Mouse (Mus musculus) mature B cell (primary cell): Measurements from ENCODE around the gene Krtap5-3.
"Not testable (repeated sequence)": the region's sequence is repeated elsewhere in the genome, so short reads cannot be mapped to it uniquely, and the experiment has no call there.

ENCODE experiments used
- in situ Hi-C: fragments of 300-500 bp; cut with MboI; formaldehyde crosslinking; loops from 2 replicates; pipeline ENCODE4 v1.14.3; 2019

Gene Krtap5-3

DNA sequence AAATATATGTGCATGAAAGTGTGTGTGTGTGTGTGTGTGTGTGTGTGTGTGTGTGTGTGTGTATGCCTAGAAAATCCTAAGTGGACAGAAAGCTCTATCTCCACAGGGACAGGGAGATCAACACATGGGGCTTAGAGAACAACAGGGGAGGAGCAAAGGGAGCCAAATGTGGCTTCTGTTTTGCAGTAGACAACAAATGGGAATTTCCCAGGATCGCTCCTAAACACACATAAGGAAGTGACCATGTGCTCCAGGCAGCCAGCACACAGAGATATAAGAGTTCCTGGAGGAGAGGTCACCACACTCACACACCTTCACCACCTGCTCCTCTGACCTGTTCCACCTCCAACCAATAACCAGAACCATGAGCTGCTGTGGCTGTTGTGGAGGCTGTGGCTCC, at the start of gene Krtap5-3:
Krtap5-3 (plus strand) TSS at position 301 of the 400 bp plus-strand sequence.
- in situ Hi-C loops: no loop called here

DNA sequence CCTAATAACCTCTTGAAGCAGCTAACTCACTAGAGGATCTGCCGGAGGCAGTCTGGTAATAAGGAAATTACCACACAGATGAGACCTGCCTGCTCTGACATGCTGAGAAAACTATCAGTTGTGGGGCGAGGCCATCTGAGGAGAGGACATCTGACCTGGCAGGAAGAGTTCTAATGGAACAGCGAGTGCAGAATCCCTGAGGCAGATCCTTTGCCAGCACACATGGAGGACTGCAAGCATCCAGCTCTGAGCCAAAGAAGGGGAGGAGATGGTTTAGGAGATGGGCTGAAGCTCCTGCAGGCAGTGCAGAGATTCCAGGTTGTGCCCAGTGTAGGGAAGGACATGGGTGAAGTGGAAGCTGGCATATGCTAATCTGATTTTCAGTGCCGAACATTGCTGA, 49.0 kb upstream of the Krtap5-3 start:
- in situ Hi-C loops: no loop called here

DNA sequence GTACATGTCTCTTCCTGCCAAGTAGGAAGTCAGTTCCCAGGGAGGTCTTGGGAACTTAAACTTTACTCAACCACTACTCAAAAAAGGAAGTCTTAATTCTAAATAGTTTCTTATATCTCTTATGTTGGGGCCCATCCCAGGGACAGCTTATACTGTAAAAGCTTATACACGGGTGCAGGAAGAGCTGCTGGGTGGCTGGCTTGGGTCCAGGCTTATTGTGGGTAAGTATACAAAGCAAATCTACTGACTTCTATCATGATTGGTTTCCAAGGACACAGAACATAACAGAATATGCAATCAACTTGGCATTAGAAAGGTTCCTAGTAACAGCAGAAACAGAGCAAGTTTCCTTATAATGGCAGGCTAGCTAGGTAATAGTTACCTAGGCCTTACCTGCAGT, 45.9 kb upstream of the Krtap5-3 start:
- in situ Hi-C loops: no loop called here

DNA sequence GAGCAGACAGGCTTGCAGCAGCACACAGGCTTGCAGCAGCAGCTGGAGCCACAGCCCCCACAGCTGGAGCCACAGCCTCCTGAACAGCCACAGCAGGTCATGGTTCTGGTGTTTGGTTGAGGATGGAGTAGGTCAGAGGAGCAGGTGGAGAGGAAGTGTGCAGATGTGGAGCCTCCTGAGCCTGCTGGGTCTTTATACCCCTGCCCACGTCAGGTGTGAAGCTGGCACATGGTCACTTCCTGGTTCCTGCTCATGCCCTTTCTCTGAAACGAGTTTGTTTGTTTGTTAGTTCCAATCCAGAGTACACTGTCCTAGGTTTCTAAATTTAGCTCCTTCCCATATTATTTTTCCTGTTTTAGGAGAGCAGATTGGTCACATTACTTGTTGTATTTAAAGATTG, 44.2 kb upstream of the Krtap5-3 start, which contains the start of gene Gm29735:
Gm29735 (minus strand) TSS at position 101 of the 400 bp plus-strand sequence.
- in situ Hi-C loops: not testable (repeated sequence)

DNA sequence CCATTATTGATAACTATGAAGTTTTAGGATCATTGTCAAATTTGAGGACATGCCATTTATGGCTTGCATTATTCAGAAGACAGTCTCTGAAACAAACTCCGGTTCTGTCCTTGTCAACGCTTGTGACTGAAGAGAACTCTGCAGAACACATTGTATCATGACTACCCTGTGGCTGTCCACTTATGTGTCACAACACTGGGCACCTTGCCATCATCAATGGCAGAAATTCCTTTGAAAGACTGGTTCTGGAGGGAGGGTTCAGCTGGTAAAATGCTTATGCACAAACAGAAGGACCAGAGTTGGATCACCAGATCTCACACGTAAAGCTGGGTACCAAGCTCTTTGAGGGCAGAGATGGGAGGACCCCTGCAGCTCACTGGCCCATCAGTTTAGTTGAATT, 41.8 kb upstream of the Krtap5-3 start:
- in situ Hi-C loops: no loop called here

DNA sequence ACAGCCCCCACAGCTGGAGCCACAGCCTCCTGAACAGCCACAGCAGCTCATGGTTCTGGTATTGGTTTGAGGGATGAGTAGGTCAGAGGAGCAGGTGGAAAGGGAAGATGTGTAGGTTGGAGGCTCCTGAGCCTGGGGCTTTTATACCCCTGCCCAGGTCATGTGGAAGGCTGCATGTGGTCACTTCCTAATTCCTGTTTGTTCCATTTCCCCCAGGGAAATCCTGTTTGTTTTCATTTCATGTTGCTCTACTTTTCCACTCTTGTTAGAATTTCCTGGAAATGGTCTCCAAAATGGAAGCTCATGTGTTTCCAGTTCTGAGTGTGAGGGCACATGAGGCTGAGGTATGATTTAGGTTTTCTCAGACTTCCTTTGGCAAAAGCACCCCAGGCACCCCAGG, 35.5 kb upstream of the Krtap5-3 start, which contains the start of gene Gm4553:
Gm4553 (minus strand) TSS at position 101 of the 400 bp plus-strand sequence.
- in situ Hi-C loops: not testable (repeated sequence)

DNA sequence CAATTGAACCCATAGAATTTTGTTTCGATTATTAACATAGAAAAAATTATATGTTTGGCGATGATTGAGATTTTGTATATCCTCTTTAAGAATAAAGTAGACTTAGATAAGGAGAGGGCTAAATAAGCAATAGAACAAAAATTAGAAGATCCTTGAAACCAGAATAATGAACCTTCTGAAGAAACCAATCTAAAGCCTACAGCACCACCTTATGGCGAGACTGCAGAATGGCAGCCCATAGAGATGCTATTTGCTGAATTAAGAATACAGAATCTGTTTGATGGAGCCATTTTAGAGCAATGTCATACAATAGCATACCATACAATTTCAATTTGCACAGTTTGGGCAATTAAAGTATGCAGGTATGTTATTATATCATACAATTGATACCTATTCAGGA, 31.3 kb upstream of the Krtap5-3 start:
- in situ Hi-C loops: no loop called here

DNA sequence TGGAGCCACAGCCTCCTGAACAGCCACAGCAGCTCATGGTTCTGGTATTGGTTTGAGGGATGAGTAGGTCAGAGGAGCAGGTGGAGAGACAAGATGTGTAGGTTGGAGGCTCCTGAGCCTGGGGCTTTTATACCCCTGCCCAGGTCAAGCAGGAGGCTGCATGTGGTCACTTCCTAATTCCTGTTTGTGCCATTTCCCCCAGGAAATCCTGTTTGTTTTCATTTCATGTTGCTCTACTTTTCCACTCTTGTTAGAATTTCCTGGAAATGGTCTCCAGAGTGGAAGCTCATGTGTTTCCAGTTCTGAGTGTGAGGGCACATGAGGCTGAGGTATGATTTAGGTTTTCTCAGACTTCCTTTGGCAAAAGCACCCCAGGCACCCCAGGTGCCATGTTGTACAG, 25.3 kb upstream of the Krtap5-3 start, which contains the start of gene Krtap5-2:
Krtap5-2 (minus strand) TSS at position 101 of the 400 bp plus-strand sequence.
- in situ Hi-C loops: not testable (repeated sequence)

DNA sequence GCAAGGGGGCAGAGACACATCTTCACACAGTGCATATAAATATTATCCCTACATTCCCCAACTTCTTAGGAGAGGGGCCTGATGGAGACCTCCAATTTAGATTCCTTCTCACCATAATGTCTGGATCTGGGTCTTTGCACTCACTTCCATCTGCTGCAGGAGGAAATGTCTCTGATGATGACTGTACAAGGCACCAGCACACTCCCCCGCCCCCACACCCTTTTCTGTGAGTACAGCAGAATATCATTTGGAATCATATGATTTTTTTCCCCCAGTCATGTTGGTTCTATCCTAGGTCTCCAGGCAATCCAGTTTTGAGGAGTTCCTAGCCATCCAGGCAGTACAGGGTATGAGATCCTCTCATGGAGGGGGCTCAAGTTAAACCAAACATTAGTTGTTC, 22.5 kb upstream of the Krtap5-3 start:
- in situ Hi-C loops: no loop called here

DNA sequence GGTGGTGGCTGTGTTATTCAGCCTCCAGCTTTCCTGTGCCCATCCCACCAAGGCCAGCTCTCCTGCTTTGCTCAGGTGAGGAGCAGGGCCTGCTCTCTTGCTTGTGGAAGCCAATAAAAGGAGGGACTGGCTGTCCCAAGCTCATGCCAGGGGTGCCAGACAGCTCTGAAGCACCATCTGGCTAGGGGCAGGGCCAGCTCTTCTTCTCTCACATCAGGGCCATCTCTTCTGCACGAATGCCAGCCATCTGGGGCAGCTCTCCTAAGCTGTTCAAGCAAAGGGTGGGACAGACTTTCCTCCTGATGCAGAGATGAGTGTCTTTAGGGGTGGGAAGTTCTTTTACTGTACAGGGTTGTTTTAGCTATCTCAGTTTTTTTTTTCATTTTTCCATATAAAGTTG, 20.1 kb upstream of the Krtap5-3 start:
- in situ Hi-C loops: no loop called here

DNA sequence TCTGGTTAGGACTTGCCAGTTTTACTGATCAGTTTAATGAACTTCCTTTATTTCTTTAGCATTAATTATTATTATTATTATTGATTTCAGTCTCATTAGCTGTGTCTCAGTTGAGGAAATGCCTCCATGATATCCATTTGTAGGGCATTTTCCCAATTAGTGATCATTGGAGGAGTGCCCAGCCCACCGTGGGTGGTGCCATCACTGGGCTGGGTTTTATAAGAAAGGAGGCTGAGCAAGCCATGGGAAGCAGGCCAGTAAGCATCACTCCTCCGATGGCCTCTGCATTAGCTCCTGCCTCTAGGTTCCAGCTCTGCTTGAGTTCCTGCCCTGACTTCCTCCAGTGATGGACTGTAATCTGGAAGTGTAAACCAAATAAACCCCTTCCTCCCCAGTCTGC, 13.0 kb upstream of the Krtap5-3 start:
- in situ Hi-C loops: no loop called here

DNA sequence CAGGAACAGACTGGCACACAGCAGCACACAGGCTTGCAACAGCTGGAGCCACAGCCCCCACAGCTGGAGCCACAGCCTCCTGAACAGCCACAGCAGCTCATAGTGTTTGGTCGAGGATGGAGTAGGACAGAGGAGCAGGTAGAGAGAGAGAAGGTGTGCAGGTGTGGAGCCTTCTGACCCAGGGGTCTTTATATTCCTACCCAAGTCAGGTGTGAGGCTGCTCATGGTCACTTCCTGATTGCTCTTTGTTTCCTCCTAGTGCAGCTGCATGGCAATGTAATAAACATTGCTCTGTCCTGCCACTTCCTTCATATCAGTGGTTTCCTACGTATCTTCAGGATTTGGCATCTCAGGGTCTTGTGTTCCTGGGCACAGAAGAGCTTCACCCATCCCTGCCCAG, 10.9 kb upstream of the Krtap5-3 start, which contains the start of gene Gm10153:
Gm10153 (minus strand) TSS at position 101 of the 400 bp plus-strand sequence.
- in situ Hi-C loops: no loop called here

DNA sequence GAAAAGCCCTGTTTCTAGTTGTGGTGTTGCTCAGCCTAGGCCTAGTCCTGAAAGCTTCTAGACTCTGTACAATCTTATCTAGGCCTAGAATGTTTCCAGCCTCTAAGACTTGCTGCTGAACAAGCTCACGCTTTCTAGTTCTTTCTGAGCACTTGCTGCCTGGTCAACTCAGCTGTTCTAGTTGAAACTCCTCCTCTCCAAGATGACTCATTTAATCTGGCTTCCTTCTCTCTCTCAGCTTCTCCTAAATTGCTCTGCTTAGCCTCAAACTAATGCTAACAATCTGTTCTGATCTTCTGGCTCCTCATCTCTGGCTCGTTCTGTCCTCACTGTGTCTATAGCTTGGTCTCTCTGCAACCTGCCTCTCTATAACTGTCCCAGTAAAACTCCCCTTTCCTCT, 2.4 kb upstream of the Krtap5-3 start:
- in situ Hi-C loops: no loop called here

DNA sequence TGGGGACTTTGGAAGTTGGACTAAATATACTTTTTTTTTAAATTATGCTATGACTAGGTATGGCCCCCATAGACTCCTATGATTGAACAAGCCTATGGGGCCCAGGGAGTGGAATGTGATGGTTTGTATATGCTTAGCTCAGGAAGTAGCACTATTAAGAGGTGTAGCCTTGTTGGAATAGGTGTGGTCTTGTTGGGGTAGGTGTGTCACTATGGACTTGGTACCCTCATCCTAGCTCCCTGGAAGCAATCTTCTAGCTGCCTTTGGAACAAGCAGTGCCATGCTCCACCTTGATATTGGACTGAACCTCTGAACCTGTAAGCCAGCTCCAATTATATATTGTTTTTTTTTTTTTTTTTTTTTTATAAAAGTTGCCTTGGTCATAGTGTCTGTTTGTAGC, 4.3 kb downstream of the Krtap5-3 start:
- in situ Hi-C loops: no loop called here

DNA sequence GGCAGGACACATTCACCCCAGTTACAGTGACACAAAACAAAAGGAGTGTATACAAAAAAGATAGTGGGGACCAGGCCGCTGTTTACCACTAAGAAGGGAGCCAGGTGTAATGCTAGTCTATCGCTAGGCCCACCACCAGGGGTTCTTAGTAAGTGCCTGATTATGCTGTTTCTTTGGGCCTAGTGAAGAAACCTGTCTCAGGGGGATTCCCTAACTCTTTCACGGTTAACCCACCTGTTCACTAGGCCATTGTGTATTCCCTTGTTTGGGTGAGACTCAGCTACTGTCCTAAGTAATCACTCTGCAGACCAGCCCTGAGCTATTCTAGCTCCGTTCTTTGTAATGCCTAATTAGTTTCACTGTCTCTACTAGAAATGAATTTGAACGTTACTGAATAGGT, 5.7 kb downstream of the Krtap5-3 start:
- in situ Hi-C loops: not testable (repeated sequence)

DNA sequence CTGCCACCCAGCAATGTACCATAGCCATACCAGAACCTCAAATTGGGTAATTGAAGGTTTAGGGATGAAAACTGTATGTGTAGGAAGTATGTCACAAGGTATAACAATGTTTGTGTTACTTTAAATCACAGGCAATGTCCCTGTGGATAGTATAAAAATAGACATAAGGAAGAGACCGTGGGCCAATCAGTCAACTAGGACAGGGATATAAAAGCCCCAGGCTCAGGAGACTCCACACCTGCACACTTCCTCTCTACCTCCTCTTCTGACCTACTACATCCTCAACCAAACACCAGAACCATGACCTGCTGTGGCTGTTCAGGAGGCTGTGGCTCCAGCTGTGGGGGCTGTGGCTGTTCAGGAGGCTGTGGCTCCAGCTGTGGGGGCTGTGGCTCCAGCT, 10.4 kb downstream of the Krtap5-3 start, which contains the start of gene Gm7579:
Gm7579 (plus strand) TSS at position 301 of the 400 bp plus-strand sequence.
- in situ Hi-C loops: no loop called here

DNA sequence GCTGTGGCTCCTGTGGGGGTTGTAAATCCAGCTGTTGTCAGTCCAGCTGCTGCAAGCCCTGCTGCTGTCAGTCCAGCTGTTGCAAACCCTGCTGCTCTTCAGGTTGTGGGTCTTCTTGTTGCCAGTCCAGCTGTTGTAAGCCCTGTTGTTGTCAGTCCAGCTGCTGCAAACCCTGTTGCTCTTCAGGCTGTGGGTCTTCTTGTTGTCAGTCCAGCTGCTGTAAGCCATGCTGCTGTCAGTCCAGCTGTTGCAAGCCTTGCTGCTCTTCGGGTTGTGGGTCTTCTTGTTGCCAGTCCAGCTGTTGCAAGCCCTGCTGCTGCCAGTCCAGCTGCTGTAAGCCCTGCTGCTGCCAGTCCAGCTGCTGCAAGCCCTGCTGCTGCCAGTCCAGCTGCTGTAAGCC, 11.0 kb downstream of the Krtap5-3 start:
- in situ Hi-C loops: not testable (repeated sequence)

DNA sequence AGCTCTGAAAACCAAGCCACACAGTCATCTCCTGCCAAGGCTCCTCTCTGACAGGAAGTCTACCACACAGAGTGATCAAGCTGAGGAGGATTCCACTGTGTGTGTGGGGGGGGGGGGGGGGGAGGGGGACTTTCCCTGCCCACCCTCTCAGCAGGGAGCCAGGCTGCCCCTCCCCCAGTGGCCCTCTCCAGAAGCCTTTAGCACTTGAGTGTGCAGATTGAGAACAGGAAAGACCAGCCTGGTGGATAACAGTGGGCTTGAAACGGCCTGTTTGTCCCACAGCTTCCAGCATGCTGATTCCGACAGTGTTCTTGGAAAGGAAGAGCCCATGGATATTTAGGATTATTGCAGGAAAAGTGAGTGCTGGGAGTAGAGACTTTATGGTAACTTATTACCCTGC, 23.4 kb downstream of the Krtap5-3 start:
- in situ Hi-C loops: no loop called here

DNA sequence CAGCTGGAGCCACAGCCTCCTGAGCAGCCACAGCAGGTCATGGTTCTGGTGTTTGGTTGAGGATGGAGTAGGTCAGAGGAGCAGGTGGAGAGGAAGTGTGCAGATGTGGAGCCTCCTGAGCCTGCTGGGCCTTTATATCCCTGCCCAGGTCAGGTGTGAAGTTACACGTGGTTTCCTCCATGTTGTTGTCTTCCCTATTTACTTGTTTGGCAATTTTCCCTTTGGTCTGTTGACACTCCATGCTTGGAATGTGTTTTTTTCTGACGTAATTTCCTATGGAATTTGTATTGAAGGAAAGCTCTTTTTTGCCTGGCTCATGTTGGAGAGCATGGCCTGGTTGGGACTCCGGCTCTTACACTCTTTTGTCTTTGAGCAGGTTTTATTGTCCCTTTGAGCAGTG, 28.7 kb downstream of the Krtap5-3 start, which contains the start of gene Krtap5-5:
Krtap5-5 (minus strand) TSS at position 101 of the 400 bp plus-strand sequence.
- in situ Hi-C loops: not testable (repeated sequence)

DNA sequence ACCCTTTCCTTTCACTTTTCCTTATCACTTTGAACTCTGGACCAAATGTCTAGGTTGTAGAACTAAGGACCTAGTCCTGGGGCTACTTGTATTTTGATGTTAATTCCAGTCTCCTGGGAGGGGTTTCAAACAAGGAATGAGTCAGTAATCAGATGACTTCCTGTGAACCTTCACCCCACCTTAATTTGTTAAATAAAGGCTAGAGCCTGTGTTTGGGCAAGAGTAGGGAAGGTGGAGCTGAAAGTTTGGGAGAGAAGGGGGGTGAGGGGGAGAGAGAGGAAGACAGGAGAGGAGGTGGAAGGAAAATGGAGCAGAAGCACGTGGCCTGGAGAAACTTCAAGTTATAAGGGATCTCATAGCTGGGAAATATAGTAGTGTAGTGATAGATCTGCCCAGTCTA, 30.4 kb downstream of the Krtap5-3 start:
- in situ Hi-C loops: no loop called here

DNA sequence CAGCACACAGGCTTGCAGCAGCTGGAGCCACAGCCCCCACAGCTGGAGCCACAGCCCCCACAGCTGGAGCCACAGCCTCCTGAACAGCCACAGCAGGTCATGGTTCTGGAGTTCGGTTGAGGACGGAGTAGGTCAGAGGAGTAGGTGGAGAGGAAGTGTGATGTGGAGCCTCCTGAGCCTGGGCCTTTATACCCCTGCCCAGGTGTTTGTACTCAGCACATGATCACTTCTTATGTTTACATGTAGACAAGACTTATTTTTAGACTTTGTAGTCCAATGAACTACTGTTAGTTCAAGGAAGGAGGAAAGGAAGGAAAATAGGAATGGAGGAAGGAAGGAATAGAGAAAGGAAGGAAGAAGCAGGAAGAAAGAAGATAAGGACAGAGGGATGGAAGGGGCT, 39.8 kb downstream of the Krtap5-3 start, which contains the start of gene Gm40460:
Gm40460 (minus strand) TSS at position 101 of the 400 bp plus-strand sequence.
- in situ Hi-C loops: no loop called here

DNA sequence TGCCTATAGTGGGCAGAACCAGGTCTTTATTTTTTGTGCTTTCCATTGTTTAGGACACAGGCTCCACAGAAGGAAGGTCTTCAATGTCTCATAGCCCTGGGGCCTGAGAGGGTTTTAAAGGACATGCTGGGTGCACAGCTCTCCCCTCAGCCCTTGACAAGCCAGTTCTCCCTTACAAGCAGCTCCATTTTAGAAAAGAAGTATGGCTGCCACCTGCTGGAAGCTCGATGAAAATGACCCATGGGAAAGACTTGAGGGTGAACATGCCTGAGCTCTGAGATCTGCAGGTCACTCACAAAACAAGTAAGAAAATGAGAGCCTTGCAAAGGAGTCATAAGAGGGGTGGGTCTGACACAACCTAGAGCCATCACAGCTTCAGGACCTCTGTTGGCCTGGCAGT, 48.7 kb downstream of the Krtap5-3 start:
- in situ Hi-C loops: no loop called here
